Mouse (Mus musculus): Measurements from ENCODE around the gene Gm4553. TPM values are rescaled to one million over a fixed set of nuclear protein-coding genes. Genes with fewer than 3 reads are reported as not detected.
"Not testable (repeated sequence)": the region's sequence is repeated elsewhere in the genome, so short reads cannot be mapped to it uniquely, and the experiment has no call there.

The Gm4553 gene
- polyA plus RNA-seq, 1 experiment from 2014 or later = not detected

DNA sequence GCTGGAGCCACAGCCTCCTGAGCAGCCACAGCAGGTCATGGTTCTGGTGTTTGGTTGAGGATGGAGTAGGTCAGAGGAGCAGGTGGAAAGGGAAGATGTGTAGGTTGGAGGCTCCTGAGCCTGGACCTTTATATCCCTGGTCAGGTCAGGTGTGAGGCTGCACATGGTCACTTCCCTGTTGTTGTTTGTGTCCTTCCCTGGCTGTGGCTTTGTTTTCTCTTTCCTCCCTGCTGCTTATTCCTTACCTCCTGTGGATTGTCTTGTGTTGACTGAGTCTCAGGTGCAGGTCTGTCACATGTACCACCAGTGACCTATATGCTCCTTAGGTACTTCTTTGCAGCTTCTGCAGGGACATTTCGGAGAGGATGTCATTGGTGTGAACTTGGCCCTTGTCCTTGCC, 21.0 kb downstream of the Gm4553 start, which contains the start of gene Gm45337:
Gene Gm45337, minus strand, starts transcription at position 101 of the 400 bp plus-strand sequence.
- no peak within 1 kb of the TSS for H3K4me2 ChIP-seq (replicated peaks)
- DNase-seq (ENCODE audit: low spot score) = no peak
- H3K4me3 ChIP-seq (replicated peaks; ENCODE audit: low read length) = no peak within 1 kb of the TSS
- H3K9ac ChIP-seq = no peak within 1 kb of the TSS
- no peaks in the 10 kb centered on the region for H3K9me3 ChIP-seq (ENCODE audit: control insufficient read depth, low read length)
- ATAC-seq (ENCODE audit: low FRiP score) = no peak
- H3K36me3 ChIP-seq (replicated peaks; ENCODE audit: control insufficient read depth, insufficient read depth) = no peaks in the 10 kb centered on the region
- no peak within 1 kb of the TSS for H3K27ac ChIP-seq
- no peaks in the 10 kb centered on the region for H3K27me3 ChIP-seq (ENCODE audit: control insufficient read depth, insufficient read depth, low read length)
- 73% methylated on average over 1 of the region's 1 CpGs for WGBS
- no peaks in the 10 kb centered on the region for H3K4me1 ChIP-seq (replicated peaks; ENCODE audit: control insufficient read depth, insufficient read depth, low read length)

DNA sequence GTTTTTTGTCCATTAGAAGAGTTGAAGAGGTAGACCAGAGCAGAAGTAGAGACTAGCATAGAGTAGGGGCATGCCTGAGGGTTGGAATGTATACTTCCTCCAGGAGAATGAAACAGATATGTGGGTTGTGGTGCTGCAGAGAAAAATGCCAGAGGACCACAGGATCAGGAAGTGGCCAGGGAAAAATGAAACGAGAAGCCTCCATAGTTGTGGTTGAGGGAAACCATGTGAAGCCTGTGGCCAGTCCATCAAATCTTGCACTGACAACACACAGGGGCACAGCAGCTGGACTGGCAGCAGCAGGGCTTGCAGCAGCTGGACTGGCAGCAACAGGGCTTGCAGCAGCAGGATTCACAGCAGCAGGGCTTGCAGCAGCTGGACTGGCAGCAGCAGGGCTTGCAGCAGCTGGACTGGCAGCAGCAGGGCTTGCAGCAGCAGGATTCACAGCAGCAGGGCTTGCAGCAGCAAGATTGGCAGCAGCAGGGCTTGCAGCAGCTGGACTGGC, 22.0 kb downstream of the Gm4553 start:
- not testable (repeated sequence) for H3K9ac ChIP-seq; ATAC-seq (ENCODE audit: low FRiP score); H3K4me1 ChIP-seq (replicated peaks; ENCODE audit: control insufficient read depth, insufficient read depth, low read length); H3K9me3 ChIP-seq (ENCODE audit: control insufficient read depth, low read length); H3K4me2 ChIP-seq (replicated peaks); H3K27ac ChIP-seq; H3K4me3 ChIP-seq (replicated peaks; ENCODE audit: low read length); H3K36me3 ChIP-seq (replicated peaks; ENCODE audit: control insufficient read depth, insufficient read depth); H3K27me3 ChIP-seq (ENCODE audit: control insufficient read depth, insufficient read depth, low read length); DNase-seq (ENCODE audit: low spot score)
- 57% methylated on average over 1 of the region's 1 CpGs for WGBS

DNA sequence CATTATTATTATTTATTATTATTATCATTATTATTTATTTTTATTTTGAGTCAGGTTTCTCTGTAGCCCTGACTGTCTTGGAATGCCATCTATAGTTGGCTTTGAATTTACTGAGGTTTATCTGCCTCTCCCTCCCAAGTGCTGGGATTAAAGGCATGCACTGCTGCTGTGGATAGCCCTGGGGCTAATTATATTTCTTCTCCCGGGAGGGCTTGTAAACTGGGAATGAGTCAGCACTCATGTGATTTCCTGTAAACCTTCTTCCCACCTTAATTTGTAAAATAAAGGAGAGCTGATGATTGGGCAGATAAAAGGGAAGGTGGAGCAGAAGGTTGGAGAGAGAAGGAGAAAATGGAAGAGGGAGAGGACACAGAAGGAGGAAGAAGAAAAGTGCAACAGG, 24.8 kb downstream of the Gm4553 start:
- Histone ChIP-seq H3K4me2 (replicated peaks) (no peak overlapping the region), H3K4me1 (replicated peaks; ENCODE audit: control insufficient read depth, insufficient read depth, low read length) (no peaks in the 10 kb centered on the region), H3K9ac (no peak overlapping the region), H3K9me3 (ENCODE audit: control insufficient read depth, low read length) (no peaks in the 10 kb centered on the region), H3K36me3 (replicated peaks; ENCODE audit: control insufficient read depth, insufficient read depth) (no peaks in the 10 kb centered on the region), H3K4me3 (replicated peaks; ENCODE audit: low read length) (no peak overlapping the region), H3K27ac (no peak overlapping the region), H3K27me3 (ENCODE audit: control insufficient read depth, insufficient read depth, low read length) (no peaks in the 10 kb centered on the region)
- no peak for ATAC-seq (ENCODE audit: low FRiP score)
- WGBS = 62% methylated on average over 1 of the region's 1 CpGs
- DNase-seq (ENCODE audit: low spot score) = no peak

DNA sequence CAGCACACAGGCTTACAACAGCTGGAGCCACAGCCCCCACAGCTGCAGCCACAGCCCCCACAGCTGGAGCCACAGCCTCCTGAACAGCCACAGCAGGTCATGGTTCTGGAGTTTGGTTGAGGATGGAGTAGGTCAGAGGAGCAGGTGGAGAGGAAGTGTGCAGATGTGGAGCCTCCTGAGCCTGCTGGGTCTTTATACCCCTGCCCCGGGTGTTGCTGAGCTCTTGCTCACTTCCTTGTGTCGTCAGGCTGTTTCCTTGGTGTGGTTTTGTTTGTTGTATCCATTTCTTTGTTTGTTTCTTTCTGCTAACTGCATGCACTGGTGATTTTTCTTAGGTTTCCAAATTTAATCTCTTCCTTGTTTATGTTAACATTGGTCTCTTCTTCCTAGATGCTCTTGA, 29.6 kb downstream of the Gm4553 start, which contains the start of gene Gm39115:
Gene Gm39115, minus strand, starts transcription at position 101 of the 400 bp plus-strand sequence.
- H3K27me3 ChIP-seq (ENCODE audit: control insufficient read depth, insufficient read depth, low read length); ATAC-seq (ENCODE audit: low FRiP score); H3K4me3 ChIP-seq (replicated peaks; ENCODE audit: low read length); DNase-seq (ENCODE audit: low spot score); H3K9ac ChIP-seq; H3K9me3 ChIP-seq (ENCODE audit: control insufficient read depth, low read length); H3K4me1 ChIP-seq (replicated peaks; ENCODE audit: control insufficient read depth, insufficient read depth, low read length); H3K4me2 ChIP-seq (replicated peaks); H3K36me3 ChIP-seq (replicated peaks; ENCODE audit: control insufficient read depth, insufficient read depth); H3K27ac ChIP-seq: not testable (repeated sequence)
- WGBS = 43% methylated on average over 2 of the region's 2 CpGs

DNA sequence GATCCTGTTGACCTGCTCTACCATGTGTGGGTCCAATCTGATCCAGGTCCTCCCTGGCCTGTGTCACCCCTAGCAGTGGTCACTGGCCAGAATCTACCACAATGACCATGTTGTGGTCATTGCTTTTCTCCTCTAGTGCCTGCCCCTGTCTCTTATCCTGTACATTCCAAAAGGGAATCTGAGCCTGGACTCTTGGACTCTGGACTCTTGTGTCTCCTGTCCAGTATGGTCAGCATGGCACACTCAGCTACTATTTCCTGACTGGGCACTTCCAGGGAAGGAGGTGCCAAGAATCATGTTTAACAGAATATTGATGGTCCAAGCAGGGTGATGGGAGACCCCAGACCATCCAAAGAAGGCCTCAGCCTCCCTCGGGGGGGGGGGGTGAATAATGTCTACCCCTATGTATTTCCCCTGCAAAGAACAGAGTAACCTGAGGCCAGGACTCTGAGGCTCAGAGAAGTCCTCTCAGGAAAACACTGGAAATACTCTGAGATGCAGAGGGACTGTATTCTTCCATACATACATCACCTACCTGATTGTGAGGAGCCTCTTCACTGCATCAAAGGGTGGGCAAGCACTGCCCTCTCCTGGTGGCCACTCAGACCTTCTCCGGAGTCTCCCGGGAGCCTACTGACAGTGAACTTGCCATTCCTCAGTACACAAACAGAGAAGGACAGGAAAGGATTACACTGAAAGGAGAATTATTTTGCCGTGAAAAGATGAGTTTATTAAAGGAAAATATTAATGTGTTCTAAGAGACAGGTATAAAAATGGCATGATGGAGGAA, 31.1 kb downstream of the Gm4553 start:
- Histone ChIP-seq H3K4me2 (replicated peaks) (no peak overlapping the region), H3K9me3 (ENCODE audit: control insufficient read depth, low read length) (no peaks in the 10 kb centered on the region), H3K4me3 (replicated peaks; ENCODE audit: low read length) (no peak overlapping the region), H3K36me3 (replicated peaks; ENCODE audit: control insufficient read depth, insufficient read depth) (no peaks in the 10 kb centered on the region), H3K27ac (no peak overlapping the region), H3K4me1 (replicated peaks; ENCODE audit: control insufficient read depth, insufficient read depth, low read length) (no peaks in the 10 kb centered on the region), H3K9ac (no peak overlapping the region), H3K27me3 (ENCODE audit: control insufficient read depth, insufficient read depth, low read length) (no peaks in the 10 kb centered on the region)
- 59% methylated on average over 4 of the region's 4 CpGs for WGBS
- ATAC-seq (ENCODE audit: low FRiP score) (no peak), DNase-seq (ENCODE audit: low spot score) (peak; percentile 40)

DNA sequence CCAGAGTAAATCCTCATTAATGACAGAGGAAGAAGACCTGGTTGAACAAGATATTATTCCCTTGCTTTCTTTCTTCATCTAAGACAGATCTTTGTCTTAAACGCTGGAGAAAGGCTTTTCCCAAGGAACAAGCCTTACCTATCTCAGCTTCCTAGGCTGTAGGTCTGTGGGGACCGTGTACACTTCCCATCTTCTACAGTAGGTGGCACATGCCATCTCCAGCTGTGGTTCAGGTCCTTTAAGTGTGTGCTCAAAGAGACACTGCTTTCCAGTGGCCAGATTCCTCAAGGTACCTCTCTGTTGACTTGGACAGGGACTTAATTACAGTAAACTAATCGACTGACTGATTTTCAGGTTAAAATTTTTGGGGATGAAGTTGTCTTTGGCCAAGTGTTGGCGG, 36.7 kb downstream of the Gm4553 start:
- ATAC-seq (ENCODE audit: low FRiP score) (no peak), DNase-seq (ENCODE audit: low spot score) (no peak)
- 67% methylated on average over 4 of the region's 4 CpGs for WGBS
- no peak overlapping the region for H3K4me2 ChIP-seq (replicated peaks)
- no peak overlapping the region for H3K4me3 ChIP-seq (replicated peaks; ENCODE audit: low read length)
- no peaks in the 10 kb centered on the region for H3K9me3 ChIP-seq (ENCODE audit: control insufficient read depth, low read length)
- no peaks in the 10 kb centered on the region for H3K36me3 ChIP-seq (replicated peaks; ENCODE audit: control insufficient read depth, insufficient read depth)
- no peak overlapping the region for H3K27ac ChIP-seq
- no peak overlapping the region for H3K9ac ChIP-seq
- no peaks in the 10 kb centered on the region for H3K4me1 ChIP-seq (replicated peaks; ENCODE audit: control insufficient read depth, insufficient read depth, low read length)
- no peaks in the 10 kb centered on the region for H3K27me3 ChIP-seq (ENCODE audit: control insufficient read depth, insufficient read depth, low read length)

DNA sequence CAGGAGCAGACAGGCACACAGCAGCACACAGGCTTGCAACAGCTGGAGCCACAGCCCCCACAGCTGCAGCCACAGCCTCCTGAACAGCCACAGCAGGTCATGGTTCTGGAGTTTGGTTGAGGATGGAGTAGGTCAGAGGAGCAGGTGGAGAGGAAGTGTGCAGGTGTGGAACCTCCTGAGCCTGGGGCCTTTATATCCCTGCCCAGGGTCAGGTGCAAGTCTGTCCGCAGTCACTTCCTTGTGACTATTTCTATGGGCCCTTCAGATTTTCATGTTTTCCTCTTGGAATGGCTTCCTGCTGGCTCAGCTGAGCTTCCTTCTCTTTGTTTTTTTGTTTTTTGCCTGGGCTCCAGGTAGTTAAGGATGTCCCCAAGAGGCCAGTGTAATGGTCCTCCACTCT, 44.9 kb downstream of the Gm4553 start, which contains the start of gene Gm45618:
Gene Gm45618, minus strand, starts transcription at position 101 of the 400 bp plus-strand sequence.
- WGBS = 83% methylated on average over 1 of the region's 1 CpGs
- not testable (repeated sequence) for ATAC-seq (ENCODE audit: low FRiP score); H3K4me1 ChIP-seq (replicated peaks; ENCODE audit: control insufficient read depth, insufficient read depth, low read length); H3K27ac ChIP-seq; H3K27me3 ChIP-seq (ENCODE audit: control insufficient read depth, insufficient read depth, low read length); H3K4me3 ChIP-seq (replicated peaks; ENCODE audit: low read length); H3K4me2 ChIP-seq (replicated peaks); H3K36me3 ChIP-seq (replicated peaks; ENCODE audit: control insufficient read depth, insufficient read depth); H3K9me3 ChIP-seq (ENCODE audit: control insufficient read depth, low read length); H3K9ac ChIP-seq; DNase-seq (ENCODE audit: low spot score)

DNA sequence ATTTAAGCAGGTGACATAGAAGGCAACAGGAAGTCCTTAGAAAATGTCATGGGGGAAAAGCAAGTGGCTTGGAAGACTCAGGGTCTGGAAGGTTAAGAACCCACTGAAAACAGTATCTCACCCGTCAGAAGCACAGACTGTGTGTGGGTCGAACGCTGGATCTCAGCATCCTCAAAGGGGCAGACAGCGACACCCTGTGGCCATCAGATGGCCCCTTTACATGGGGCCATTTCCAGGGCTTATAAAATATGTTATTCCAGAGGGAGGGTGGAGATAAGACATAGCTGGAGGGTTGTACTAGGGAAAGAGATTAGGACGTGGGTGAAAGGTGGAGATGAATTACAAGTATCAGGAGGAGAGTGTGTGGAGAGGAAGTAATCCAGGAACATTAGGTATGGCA, 45.9 kb downstream of the Gm4553 start:
- 23% methylated on average over 5 of the region's 5 CpGs for WGBS
- no peak overlapping the region for H3K27ac ChIP-seq
- DNase-seq (ENCODE audit: low spot score) = no peak

More for the DNA sequence above, 45.9 kb downstream of the Gm4553 start:
- Histone ChIP-seq H3K27me3 (ENCODE audit: control insufficient read depth, insufficient read depth, low read length) (no peaks in the 10 kb centered on the region), H3K4me1 (replicated peaks; ENCODE audit: control insufficient read depth, insufficient read depth, low read length) (no peaks in the 10 kb centered on the region), H3K9ac (no peak overlapping the region), H3K36me3 (replicated peaks; ENCODE audit: control insufficient read depth, insufficient read depth) (no peaks in the 10 kb centered on the region), H3K4me3 (replicated peaks; ENCODE audit: low read length) (no peak overlapping the region), H3K4me2 (replicated peaks) (no peak overlapping the region), H3K9me3 (ENCODE audit: control insufficient read depth, low read length) (no peaks in the 10 kb centered on the region)
- no peak for ATAC-seq (ENCODE audit: low FRiP score)

Data from hindbrain, embryonic 14.5 days (tissue).